Mouse (Mus musculus): ENCODE measurements around the gene Bsph2. TPM values are rescaled to one million over a fixed set of nuclear protein-coding genes. Genes with fewer than 3 reads are reported as not detected.

Gene Bsph2
- polyA plus RNA-seq (2021): not detected

DNA sequence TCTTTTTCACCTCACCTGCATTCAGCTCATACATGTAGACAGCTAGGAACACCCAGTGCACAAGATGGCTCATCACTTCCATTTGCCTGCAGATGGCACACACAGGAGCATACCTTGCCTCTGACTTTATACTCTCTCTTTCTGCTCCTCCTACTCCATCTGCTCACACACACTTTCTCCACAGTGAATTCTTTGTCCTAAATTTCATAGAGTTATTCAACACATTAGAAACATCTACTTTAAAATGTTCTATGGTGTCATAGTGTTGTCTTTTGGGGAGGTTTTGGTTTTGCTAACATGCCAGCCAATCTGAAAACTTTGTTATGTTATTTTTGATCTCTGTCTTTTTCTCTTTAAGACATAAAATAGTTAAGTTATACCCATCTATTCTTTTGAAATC is at the start of gene Bsph2:
Gene Bsph2 (minus strand): TSS at position 101 of the 400 bp plus-strand sequence.
- POLR2A ChIA-PET: no interaction called here
- DNase-seq (ENCODE audit: low read depth, low spot score) (no peak), ATAC-seq (no peak)
- in situ Hi-C loops (cut with MboI; ENCODE audit: low pct_unique_long_range_greater_than_20kb): no loop called here
- CTCF ChIA-PET: no interaction called here
- no peaks in the 10 kb centered on the region for H3K27me3 ChIP-seq
- TF ChIP-seq CTCF (IDR thresholded peaks at IDR 0.05): no peak

DNA sequence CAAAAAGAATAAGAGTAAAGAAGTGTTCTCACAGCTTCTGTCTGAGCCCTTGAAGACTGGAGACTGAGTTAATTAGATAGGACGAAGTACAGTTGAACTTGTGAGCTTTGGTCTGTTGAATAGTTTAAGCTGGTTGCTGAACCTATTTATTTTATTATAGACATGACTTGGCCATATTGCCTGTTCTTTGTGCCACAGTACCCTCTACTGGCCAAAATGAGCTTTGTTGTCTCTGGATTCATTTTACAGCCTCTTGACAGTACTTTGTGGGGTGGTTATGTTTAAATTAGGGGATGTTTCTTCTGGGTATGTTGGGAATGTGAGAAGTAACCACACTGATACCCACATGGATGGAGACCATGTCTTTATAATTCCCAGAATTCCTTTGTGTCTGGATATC is 59.3 kb downstream of the Bsph2 start:
- POLR2A ChIA-PET: no interaction called here
- in situ Hi-C loops (cut with MboI; ENCODE audit: low pct_unique_long_range_greater_than_20kb): loop anchor here (5.0 to 25.0 kb wide), 2 partner anchors 224 to 449 kb away; partner anchors contain the start of gene Mzf1
- ATAC-seq (peak; percentile 79), DNase-seq (ENCODE audit: low read depth, low spot score) (peak; percentile 17)
- CTCF ChIA-PET: interaction anchor here (0.7 to 3.0 kb wide), 13 partner anchors 10 to 448 kb away, joined by 3 to 32 read pairs (median 3); no protein-coding TSS in a partner anchor
- H3K27me3 ChIP-seq: no peaks in the 10 kb centered on the region
- peak; percentile 56 for TF ChIP-seq CTCF (IDR thresholded peaks at IDR 0.05)

Other genes with a start within 250 kb of the Bsph2 start
- gene Pla2g4c, start 246.4 kb downstream of the Bsph2 start, polyA plus RNA-seq (2021): 0.40 TPM
- 0.09 TPM for gene Cabp5, start 172.9 kb downstream of the Bsph2 start, polyA plus RNA-seq (2021)
- not detected for gene Bsph1, start 120.2 kb downstream of the Bsph2 start, polyA plus RNA-seq (2021)
- not detected for gene Sult2a5, start 52.9 kb upstream of the Bsph2 start, polyA plus RNA-seq (2021)
- gene Sult2a2, start 162.4 kb upstream of the Bsph2 start, polyA plus RNA-seq (2021): not detected